Mouse (Mus musculus): ENCODE measurements at regions not wholly inside any gene's neighbourhood (a gene's known extent, or its start where the extent isn't known, plus 50 kb on each side); places are given as distances from the start of the nearest gene placed in this dataset.

DNA sequence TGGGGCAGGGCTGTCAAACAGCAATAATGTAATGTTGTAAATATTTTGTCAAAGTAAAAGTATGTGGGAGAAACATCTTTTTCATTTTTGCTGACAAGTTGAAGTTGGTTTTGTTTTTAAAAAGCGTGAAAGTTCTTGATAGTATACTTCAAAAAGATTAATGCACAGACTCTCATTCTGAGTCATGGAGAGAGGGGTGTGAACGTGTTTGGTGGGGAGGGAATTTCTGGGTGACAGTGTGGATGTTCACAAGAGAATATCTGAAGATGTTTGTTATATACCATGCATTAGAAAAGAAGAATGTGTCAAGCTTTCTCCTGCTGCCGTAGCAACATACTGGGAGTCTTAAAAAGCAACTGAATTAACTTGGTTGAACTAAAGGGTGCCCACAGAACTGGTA, 57.0 kb downstream of the Rps29 start:
- intact Hi-C loops (cut with DNase I) = no loop called here
- DNase-seq = no peak

DNA sequence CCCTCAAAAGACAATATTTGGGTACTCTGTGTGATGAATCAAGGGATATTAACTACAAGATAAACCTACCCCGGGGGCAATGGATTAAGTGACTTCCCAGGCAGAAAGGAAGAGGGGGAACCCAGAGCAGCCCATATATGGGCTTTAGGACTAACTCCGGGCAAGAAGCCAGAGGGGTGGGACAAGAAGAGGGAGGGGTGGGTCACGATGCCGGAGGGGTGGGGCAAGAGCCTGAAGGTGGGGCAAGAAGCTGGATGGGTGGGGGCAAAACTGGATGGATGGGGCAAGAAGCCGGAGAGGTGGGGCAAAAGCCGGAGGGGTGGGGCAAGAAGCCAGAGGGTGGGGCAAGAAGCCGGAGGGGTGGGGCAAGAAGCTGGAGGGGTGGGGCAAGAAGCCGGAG, 64.1 kb downstream of the Rps29 start:
- no peak for DNase-seq
- intact Hi-C loops (cut with DNase I) = no loop called here

DNA sequence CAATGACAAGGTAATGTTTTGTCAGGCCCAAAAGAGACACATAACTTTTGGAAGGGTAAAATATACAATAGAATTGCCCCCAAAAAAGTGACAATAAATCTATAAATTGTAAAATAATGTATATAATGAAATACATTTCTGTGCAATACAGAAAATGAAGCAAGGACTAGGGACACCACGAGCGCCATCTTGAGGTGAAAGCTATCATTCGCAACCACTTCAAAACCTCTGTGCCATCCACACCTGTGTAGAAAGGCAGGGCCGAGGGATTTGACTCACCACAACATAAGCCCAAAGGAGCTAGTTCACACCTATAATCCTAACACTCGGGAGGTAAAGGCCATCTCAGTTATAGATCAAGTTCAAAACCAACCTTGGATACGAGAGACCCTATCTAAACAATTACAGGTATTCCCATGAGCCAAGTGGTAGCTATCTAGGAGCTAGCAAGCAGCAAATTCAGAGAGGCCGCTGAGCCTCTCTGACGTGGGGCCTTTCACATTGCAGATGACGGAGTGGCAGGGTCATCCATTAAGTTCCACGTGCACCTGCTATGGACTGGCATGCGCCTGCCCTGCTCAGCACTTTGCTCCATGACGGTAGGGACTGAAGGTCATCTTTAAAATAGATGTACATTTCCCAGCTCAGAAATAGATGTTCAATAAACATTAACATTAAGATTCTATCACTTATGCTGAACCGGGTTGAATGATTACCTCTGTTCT, 65.8 kb downstream of the Rps29 start:
- no peak for DNase-seq
- intact Hi-C loops (cut with DNase I) = no loop called here

DNA sequence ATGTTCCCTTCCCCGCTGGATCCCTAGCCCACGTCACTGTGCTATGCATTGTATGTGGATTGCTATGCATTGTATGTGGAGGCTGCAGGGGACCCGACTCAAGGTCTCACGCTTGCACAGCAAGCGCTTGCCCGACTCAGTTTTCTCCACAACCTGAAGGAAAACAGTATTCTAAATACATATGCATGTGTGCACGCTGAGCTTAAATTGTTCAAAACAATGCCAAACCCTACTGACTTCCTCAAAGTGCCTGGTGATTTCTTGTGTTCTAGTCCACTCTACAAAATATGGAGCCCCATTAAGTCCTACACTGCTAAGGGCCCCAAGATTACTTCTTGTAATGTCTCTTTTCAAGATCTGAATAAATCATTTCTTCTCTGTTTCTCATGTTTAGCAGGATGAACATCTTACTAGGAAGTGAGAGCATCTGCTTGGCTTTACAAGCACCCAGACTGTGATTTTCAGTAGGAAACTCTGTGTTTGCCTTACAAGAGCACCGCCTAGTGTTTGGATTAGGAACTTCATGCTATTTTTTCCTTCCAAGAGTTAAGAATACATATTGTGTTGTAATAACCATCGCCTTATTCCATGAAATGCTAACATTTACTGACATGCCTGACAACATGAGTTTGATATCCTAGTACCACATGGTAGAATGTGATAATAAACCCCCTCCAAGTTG, 70.9 kb downstream of the Rps29 start:
- peak; percentile 4 to 48 for DNase-seq
- intact Hi-C loops (cut with DNase I) = loop anchor here (5.0 kb wide), 1 partner anchor 136 kb away; no protein-coding TSS in a partner anchor

DNA sequence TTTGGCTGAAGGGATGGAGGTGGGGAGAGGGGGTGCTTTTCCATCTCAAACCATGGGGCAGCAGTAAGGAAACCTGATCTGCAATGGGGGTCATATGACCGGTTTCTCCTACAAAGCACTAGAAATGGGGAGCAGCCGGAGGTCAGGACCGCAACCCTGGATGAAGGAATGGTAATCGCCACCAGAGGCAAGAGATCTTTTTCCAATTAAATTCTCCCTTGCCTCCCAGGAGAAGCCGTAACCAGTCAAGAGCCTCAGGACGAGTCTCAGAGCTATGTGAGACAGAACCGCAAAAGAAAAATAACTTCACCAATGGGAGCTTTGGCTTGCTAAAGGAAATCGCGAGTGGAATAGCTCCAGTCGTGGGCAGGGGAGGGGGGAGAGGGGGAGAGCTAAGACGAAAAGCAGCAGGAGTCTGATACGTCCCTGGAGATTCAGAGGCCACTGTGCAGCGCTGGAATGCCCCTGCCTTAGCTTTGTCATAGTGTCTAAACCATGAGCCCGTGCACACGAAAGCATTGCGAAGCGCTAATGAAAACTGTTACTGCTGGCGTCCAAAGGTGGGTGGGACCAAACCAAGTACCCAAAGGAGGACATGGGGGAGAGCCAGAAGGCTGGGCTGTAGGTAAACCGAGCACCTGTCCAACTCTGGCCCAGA, 73.3 kb downstream of the Rps29 start:
- intact Hi-C loops (cut with DNase I) = loop anchor here (5.0 kb wide), 1 partner anchor 133 kb away; no protein-coding TSS in a partner anchor
- no peak for DNase-seq

DNA sequence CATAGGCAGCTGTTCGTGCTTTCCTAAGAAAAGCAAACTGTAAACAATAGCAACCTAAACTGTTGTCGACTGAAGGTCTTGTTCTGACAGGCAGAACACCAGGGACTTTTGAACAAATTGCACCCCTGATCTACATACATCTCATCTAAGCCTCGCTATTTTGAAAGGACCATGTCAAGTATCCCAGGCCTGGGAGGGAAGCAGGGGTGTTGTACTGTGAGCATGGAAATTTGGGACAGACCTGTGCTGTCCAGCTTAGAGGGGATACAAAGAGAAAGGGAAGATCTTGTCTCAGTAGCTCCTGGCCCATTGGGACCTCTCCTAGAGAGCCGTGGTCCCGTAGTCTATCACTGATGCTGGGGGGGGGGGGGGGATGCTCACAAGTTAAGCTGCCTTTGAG, 74.3 kb downstream of the Rps29 start:
- intact Hi-C loops (cut with DNase I) = loop anchor here (5.0 kb wide), 1 partner anchor 132 kb away; no protein-coding TSS in a partner anchor
- no peak for DNase-seq

DNA sequence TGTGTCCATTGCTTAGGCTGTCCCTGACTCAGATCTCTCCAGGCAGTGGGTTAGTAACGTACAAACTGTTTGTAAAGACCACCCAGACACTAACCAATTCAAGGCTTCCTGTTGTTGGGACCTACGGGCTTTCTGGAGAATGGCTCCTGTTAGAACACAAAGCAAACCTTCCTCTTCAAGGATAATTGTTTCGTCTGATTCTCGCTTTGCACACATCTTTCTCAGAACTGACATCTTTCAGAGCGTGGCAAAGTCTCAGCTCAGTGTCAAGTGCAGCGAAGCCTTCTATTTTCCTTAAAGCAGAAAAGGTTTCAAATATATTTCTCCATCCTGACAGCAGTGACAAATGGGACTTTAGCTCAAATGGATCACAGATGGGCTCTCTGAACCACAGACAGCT, 76.9 kb downstream of the Rps29 start:
- DNase-seq = no peak
- intact Hi-C loops (cut with DNase I) = no loop called here

DNA sequence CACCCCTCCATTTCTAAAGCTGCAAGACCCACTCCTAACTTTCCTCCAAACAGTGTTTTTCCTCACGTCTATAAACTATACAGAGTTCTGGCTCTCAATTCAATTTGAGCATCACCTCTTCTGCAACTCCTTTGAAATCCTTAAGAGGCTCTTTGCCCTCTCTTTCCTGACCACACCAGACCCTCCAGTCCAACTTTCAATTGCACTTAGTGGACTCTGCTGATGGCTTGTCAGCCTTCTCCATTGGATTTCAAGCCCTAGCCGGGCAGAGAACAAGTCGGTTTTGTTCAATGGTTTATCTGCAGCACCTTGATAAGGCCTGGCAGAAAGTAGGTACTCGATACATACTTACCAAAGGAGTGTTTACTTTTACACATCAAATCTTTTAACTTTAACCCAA, 119.4 kb downstream of the Rps29 start:
- intact Hi-C loops (cut with DNase I) = no loop called here
- no peak for DNase-seq

GRCm38 (mm10) chr12:69023594-69023993, 135.4 kb downstream of the Rps29 start:
- intact Hi-C loops (cut with DNase I) = no loop called here
- DNase-seq = peak; percentile 2

- DNase-seq = no peak
- intact Hi-C loops (cut with DNase I) = no loop called here
These were observed 142.2 kb downstream of the Rps29 start for GRCm38 (mm10) chr12:69016705-69017306.

- DNase-seq = no peak
- intact Hi-C loops (cut with DNase I) = no loop called here
These were observed 153.8 kb downstream of the Rps29 start for GRCm38 (mm10) chr12:69005141-69005540.

DNA sequence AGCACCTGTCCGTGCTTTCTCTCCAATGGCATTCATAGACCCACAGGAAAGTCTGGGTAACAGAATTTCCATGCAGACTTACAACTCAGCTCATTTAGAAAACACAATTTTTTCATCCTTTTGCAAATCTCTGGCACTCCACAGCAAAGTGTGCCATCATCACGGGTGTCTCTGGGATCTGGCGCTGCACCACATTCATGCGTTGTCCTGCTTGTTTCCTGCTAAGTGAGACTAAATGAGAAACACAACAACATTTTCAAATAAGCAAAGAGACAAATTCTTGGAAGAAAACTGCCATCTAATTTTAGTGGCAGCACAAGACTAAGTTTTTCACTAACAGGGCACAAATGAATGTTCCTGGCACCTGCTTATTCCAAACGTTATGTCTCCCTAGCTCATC, 156.9 kb downstream of the Rps29 start:
- intact Hi-C loops (cut with DNase I) = no loop called here

DNA sequence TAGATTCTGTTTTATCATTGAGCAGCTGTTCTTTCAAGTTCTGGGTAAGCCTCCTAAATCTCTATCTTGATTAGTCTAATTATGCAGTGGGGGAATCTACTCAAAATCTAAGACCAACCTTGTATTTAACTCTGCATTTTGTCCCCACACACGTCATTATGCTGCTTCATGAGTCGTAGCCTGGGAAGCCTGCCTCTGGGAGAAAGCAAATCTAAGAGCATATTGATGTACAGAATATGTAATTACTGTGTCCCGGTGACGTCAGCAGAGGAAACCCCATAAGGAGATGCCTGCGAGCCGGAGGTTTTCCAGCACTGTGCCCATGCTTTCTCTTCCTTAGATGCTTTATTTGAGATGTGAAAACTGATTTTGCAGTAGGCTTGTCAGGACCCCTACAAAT, 161.7 kb downstream of the Rps29 start:
- intact Hi-C loops (cut with DNase I) = no loop called here

More for the DNA sequence above, 156.9 kb downstream of the Rps29 start:
- no peak for DNase-seq

GRCm38 (mm10) chr12:68996740-68997139, 162.2 kb downstream of the Rps29 start:
- DNase-seq = no peak
- intact Hi-C loops (cut with DNase I) = no loop called here

More for the DNA sequence above, 161.7 kb downstream of the Rps29 start:
- no peak for DNase-seq

- intact Hi-C loops (cut with DNase I) = no loop called here
- no peak for DNase-seq
These were observed 178.3 kb downstream of the Rps29 start for GRCm38 (mm10) chr12:68980640-68981039.

- intact Hi-C loops (cut with DNase I) = no loop called here
- DNase-seq = no peak
These were observed 178.8 kb downstream of the Rps29 start for GRCm38 (mm10) chr12:68980173-68980572.

DNA sequence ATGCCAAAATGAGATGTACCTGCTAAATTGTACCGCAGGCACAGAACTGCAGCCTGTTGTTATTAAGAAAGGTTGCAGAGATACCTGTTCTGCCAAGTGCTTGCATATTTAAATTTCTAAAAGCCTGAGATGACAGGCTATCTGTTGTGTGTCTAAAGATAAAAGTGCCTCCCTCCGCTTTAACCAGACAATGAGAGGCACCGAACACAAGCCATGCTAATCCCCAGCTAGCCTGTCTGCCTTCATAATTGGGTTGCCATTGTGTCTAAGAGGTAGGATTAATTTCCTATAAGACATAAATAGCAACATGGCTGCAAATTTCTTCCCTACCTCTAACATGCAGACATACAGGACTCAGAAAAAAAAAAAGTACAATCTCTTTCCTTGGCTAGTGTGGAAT, 179.8 kb downstream of the Rps29 start:
- intact Hi-C loops (cut with DNase I) = no loop called here
- no peak for DNase-seq

- DNase-seq = no peak
- intact Hi-C loops (cut with DNase I) = no loop called here
These were observed 181.7 kb downstream of the Rps29 start for GRCm38 (mm10) chr12:68977276-68977675.

DNA sequence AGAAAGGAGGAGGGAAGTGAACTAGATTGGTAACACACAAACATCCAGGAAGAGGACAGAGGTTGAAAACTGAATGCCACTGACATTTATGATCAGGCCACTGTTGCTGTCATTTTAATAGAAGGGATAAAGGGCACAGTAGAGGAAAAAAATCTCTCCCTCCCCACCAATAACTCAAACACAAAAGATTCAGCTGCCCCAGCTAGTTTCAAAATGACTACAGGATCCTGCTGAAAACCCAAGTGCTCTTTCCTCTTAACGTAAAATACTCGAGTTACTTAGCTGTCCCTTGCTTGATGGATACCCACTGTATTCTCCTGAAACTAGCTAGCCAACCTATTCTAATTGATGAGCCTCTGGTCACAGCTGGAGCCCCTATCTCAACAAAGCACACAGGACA, 211.7 kb downstream of the Rps29 start:
- DNase-seq = no peak
- intact Hi-C loops (cut with DNase I) = no loop called here

- peak in 1 of 2 experiments; percentile 5 for DNase-seq
- intact Hi-C loops (cut with DNase I) = no loop called here
These were observed 248.4 kb downstream of the Rps29 start for GRCm38 (mm10) chr12:68910590-68910989.

DNA sequence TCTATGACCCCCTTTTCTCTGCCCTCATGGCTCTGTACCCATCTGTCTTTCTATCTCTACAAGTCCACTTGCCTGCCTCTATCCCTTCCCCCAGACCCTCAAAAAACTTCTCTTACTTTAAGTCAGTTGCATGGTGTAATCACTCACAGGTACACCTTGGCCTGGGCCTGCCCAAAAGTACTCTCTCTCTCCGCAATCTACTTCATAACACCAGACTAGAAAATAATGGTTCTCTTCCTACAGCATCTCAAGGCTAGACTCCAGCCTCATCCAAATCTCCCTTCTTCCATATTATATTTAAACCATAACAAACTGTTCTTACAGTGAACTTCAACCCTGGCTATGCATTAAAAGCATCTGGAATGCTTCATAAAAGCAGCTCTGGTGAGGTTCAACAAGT, 254.2 kb downstream of the Rps29 start:
- intact Hi-C loops (cut with DNase I) = no loop called here

More for the DNA sequence above, 254.2 kb downstream of the Rps29 start:
- no peak for DNase-seq
